Mouse (Mus musculus): ENCODE measurements at regions not wholly inside any gene's neighbourhood (a gene's known extent, or its start where the extent isn't known, plus 50 kb on each side); places are given as distances from the start of the nearest gene placed in this dataset.

DNA sequence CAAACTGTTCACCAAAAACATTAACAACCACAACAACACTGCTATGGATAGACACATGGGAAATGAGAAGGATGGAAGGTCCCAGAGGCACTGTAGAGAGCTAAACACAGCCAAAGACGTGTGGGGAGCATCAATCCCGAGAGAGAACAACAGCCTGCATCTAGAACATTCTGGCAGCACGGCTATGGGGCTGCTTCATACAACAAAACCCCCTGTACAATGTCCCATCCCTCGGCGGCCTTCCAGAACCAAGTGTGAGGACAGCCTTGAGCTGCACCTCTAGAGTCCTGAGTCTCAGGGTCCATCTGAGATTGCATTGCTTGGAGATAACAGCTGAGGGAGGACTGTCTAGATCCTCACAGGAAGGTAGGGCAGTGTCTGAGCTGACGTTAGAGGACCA is 99.1 kb downstream of the Irs2 start:
- H3K4me1 ChIP-seq (replicated peaks; ENCODE audit: control insufficient read depth in 2 of 2, insufficient read depth in 2 of 2, low read length in 1 of 2), result peaks cover 0 to 15% of the 10 kb centered on the region in 2 experiments; a peak in 2 of 4 replicates
- H3K4me3 ChIP-seq (ENCODE audit: insufficient read depth in 1 of 2, low read depth in 2 of 2, low read length in 2 of 2), result no peak overlapping the region
- ATAC-seq (ENCODE audit: insufficient read depth) (no peak), DNase-seq (ENCODE audit: low read depth in 3 of 3, low spot score in 3 of 3) (no peak)
- H3K27ac ChIP-seq, result no peak overlapping the region
- H3K9ac ChIP-seq (replicated peaks), result no peak overlapping the region
- TF ChIP-seq CTCF (IDR thresholded peaks at IDR 0.05; ENCODE audit: low read depth) (no peak), EP300 (IDR thresholded peaks at IDR 0.05; ENCODE audit: low read depth) (no peak)
- H3K4me2 ChIP-seq (ENCODE audit: low read depth), result no peak overlapping the region
- H3K9me3 ChIP-seq (ENCODE audit: control insufficient read depth, low read length), result no peaks in the 10 kb centered on the region
- 58% methylated on average over 6 of the region's 6 CpGs for WGBS (ENCODE audit: insufficient replicate concordance)
- no peaks in the 10 kb centered on the region for H3K36me3 ChIP-seq (replicated peaks; ENCODE audit: control insufficient read depth, insufficient read depth, low read depth)
- no peaks in the 10 kb centered on the region for H3K27me3 ChIP-seq (ENCODE audit: control insufficient read depth, insufficient read depth, low read length)

- Histone ChIP-seq H3K9ac (replicated peaks) (no peak overlapping the region), H3K27ac (no peak overlapping the region), H3K36me3 (replicated peaks; ENCODE audit: control insufficient read depth, insufficient read depth, low read depth) (no peaks in the 10 kb centered on the region), H3K4me3 (ENCODE audit: insufficient read depth in 1 of 2, low read depth in 2 of 2, low read length in 2 of 2) (no peak overlapping the region), H3K27me3 (ENCODE audit: control insufficient read depth, insufficient read depth, low read length) (no peaks in the 10 kb centered on the region), H3K9me3 (ENCODE audit: control insufficient read depth, low read length) (no peaks in the 10 kb centered on the region), H3K4me2 (ENCODE audit: low read depth) (no peak overlapping the region), H3K4me1 (replicated peaks; ENCODE audit: control insufficient read depth in 2 of 2, insufficient read depth in 2 of 2, low read length in 1 of 2) (peaks cover 0 to 19% of the 10 kb centered on the region in 2 experiments; a peak in 2 of 4 replicates)
- 60% methylated on average over 6 of the region's 6 CpGs for WGBS (ENCODE audit: insufficient replicate concordance)
- no peak for DNase-seq (ENCODE audit: low read depth in 3 of 3, low spot score in 3 of 3)
- ATAC-seq (ENCODE audit: insufficient read depth), result no peak
- TF ChIP-seq EP300 (IDR thresholded peaks at IDR 0.05; ENCODE audit: low read depth), result no peak
- no peak for TF ChIP-seq CTCF (IDR thresholded peaks at IDR 0.05; ENCODE audit: low read depth)
These were observed 101.9 kb downstream of the Irs2 start for GRCm38 (mm10) chr8:10906353-10906752.

DNA sequence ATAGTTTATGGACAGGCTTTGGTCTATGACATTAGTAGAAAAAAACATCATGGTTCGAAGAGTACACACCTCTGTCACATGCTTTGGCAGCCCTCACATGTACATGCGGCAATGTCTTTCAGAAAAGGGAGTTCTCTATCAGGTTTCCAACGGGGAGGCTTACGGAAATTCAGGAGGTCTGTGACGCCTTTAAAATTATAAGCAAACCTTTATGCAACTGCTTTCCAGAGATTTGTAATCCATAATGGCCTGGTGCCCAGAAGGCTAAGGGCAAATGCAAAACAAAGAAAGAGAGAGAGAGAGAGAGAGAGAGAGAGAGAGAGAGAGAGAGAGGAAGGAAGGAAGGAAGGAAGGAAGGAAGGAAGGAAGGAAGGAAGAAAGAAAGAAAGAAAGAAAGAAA is 102.5 kb downstream of the Irs2 start:
- 63% methylated on average over 5 of the region's 5 CpGs for WGBS (ENCODE audit: insufficient replicate concordance)
- Histone ChIP-seq H3K4me3 (ENCODE audit: insufficient read depth in 1 of 2, low read depth in 2 of 2, low read length in 2 of 2) (no peak overlapping the region), H3K4me1 (replicated peaks; ENCODE audit: control insufficient read depth in 2 of 2, insufficient read depth in 2 of 2, low read length in 1 of 2) (peaks cover 2 to 22% of the 10 kb centered on the region in 2 experiments; a peak in 3 of 4 replicates), H3K36me3 (replicated peaks; ENCODE audit: control insufficient read depth, insufficient read depth, low read depth) (no peaks in the 10 kb centered on the region), H3K9me3 (ENCODE audit: control insufficient read depth, low read length) (no peaks in the 10 kb centered on the region), H3K27me3 (ENCODE audit: control insufficient read depth, insufficient read depth, low read length) (no peaks in the 10 kb centered on the region), H3K27ac (no peak overlapping the region), H3K4me2 (ENCODE audit: low read depth) (no peak overlapping the region), H3K9ac (replicated peaks) (no peak overlapping the region)
- DNase-seq (ENCODE audit: low read depth in 3 of 3, low spot score in 3 of 3) (no peak), ATAC-seq (ENCODE audit: insufficient read depth) (no peak)
- TF ChIP-seq CTCF (IDR thresholded peaks at IDR 0.05; ENCODE audit: low read depth) (no peak), EP300 (IDR thresholded peaks at IDR 0.05; ENCODE audit: low read depth) (no peak)

GRCm38 (mm10) chr8:10903957-10904356 is 104.3 kb downstream of the Irs2 start:
- H3K4me3 ChIP-seq (ENCODE audit: insufficient read depth in 1 of 2, low read depth in 2 of 2, low read length in 2 of 2), result no peak overlapping the region
- no peaks in the 10 kb centered on the region for H3K36me3 ChIP-seq (replicated peaks; ENCODE audit: control insufficient read depth, insufficient read depth, low read depth)
- DNase-seq (ENCODE audit: low read depth in 3 of 3, low spot score in 3 of 3) (no peak), ATAC-seq (ENCODE audit: insufficient read depth) (no peak)
- no peak overlapping the region for H3K9ac ChIP-seq (replicated peaks)
- peaks cover 2 to 17% of the 10 kb centered on the region in 2 experiments; a peak in 3 of 4 replicates for H3K4me1 ChIP-seq (replicated peaks; ENCODE audit: control insufficient read depth in 2 of 2, insufficient read depth in 2 of 2, low read length in 1 of 2)
- TF ChIP-seq EP300 (IDR thresholded peaks at IDR 0.05; ENCODE audit: low read depth), result no peak
- no peak for TF ChIP-seq CTCF (IDR thresholded peaks at IDR 0.05; ENCODE audit: low read depth)
- 57% methylated on average over 2 of the region's 2 CpGs for WGBS (ENCODE audit: insufficient replicate concordance)
- H3K27me3 ChIP-seq (ENCODE audit: control insufficient read depth, insufficient read depth, low read length), result no peaks in the 10 kb centered on the region
- H3K9me3 ChIP-seq (ENCODE audit: control insufficient read depth, low read length), result no peaks in the 10 kb centered on the region
- no peak overlapping the region for H3K27ac ChIP-seq
- H3K4me2 ChIP-seq (ENCODE audit: low read depth), result no peak overlapping the region

- Histone ChIP-seq H3K27ac (no peak overlapping the region), H3K36me3 (replicated peaks; ENCODE audit: control insufficient read depth, insufficient read depth, low read depth) (no peaks in the 10 kb centered on the region), H3K27me3 (ENCODE audit: control insufficient read depth, insufficient read depth, low read length) (no peaks in the 10 kb centered on the region), H3K9ac (replicated peaks) (no peak overlapping the region), H3K4me3 (ENCODE audit: insufficient read depth in 1 of 2, low read depth in 2 of 2, low read length in 2 of 2) (no peak overlapping the region), H3K4me2 (ENCODE audit: low read depth) (no peak overlapping the region), H3K9me3 (ENCODE audit: control insufficient read depth, low read length) (no peaks in the 10 kb centered on the region), H3K4me1 (replicated peaks; ENCODE audit: control insufficient read depth in 2 of 2, insufficient read depth in 2 of 2, low read length in 1 of 2) (peaks cover 2 to 20% of the 10 kb centered on the region in 2 experiments; a peak in 3 of 4 replicates)
- no peak for DNase-seq (ENCODE audit: low read depth in 3 of 3, low spot score in 3 of 3)
- 72% methylated on average over 4 of the region's 4 CpGs for WGBS (ENCODE audit: insufficient replicate concordance)
- ATAC-seq (ENCODE audit: insufficient read depth), result no peak
- TF ChIP-seq EP300 (IDR thresholded peaks at IDR 0.05; ENCODE audit: low read depth) (no peak), CTCF (IDR thresholded peaks at IDR 0.05; ENCODE audit: low read depth) (no peak)
These were observed 106.3 kb downstream of the Irs2 start for GRCm38 (mm10) chr8:10901954-10902353.
